Mouse (Mus musculus): Measurements from ENCODE around the gene Cln6. TPM values are rescaled to one million over a fixed set of nuclear protein-coding genes. Genes with fewer than 3 reads are reported as not detected.
"Not testable (repeated sequence)": the region's sequence is repeated elsewhere in the genome, so short reads cannot be mapped to it uniquely, and the experiment has no call there.

Cln6 gene
- total RNA-seq, 2 experiments from 2014 or later = 14.4 to 18.6 TPM

- DNase-seq = no peak
- intact Hi-C loops (cut with DNase I) = loop anchor here (5.0 kb wide), 1 partner anchor 46 kb away; no protein-coding TSS in a partner anchor
These were observed 10.5 kb upstream of the Cln6 start for GRCm38 (mm10) chr9:62827939-62828652.

GRCm38 (mm10) chr9:62828662-62829086 lies 9.9 kb upstream of the Cln6 start:
- intact Hi-C loops (cut with DNase I) = loop anchor here (5.0 kb wide), 1 partner anchor 46 kb away; no protein-coding TSS in a partner anchor
- DNase-seq = peak; percentile 93 to 94

GRCm38 (mm10) chr9:62829877-62830276 lies 8.7 kb upstream of the Cln6 start:
- intact Hi-C loops (cut with DNase I) = loop anchor here (5.0 kb wide), 1 partner anchor 48 kb away; no protein-coding TSS in a partner anchor

GRCm38 (mm10) chr9:62834906-62835305 lies 3.7 kb upstream of the Cln6 start:
- no peak for DNase-seq
- intact Hi-C loops (cut with DNase I) = no loop called here

More at GRCm38 (mm10) chr9:62829877-62830276, 8.7 kb upstream of the Cln6 start:
- no peak for DNase-seq

GRCm38 (mm10) chr9:62835705-62836446 lies 2.7 kb upstream of the Cln6 start:
- DNase-seq = no peak
- intact Hi-C loops (cut with DNase I) = no loop called here

GRCm38 (mm10) chr9:62837611-62838010 lies 974 bp upstream of the Cln6 start:
- intact Hi-C loops (cut with DNase I) = no loop called here

GRCm38 (mm10) chr9:62838146-62838505 lies 459 bp upstream of the Cln6 start:
- DNase-seq = no peak
- intact Hi-C loops (cut with DNase I) = no loop called here

More at GRCm38 (mm10) chr9:62837611-62838010, 974 bp upstream of the Cln6 start:
- DNase-seq = no peak

GRCm38 (mm10) chr9:62839172-62839770 lies 686 bp downstream of the Cln6 start:
- peak in 1 of 2 experiments; percentile 14 for DNase-seq
- intact Hi-C loops (cut with DNase I) = no loop called here

GRCm38 (mm10) chr9:62843356-62844024 lies 4.9 kb downstream of the Cln6 start:
- intact Hi-C loops (cut with DNase I) = no loop called here
- DNase-seq = no peak

- intact Hi-C loops (cut with DNase I) = no loop called here
- no peak for DNase-seq
These were observed 5.9 kb downstream of the Cln6 start for GRCm38 (mm10) chr9:62844461-62844860.

- intact Hi-C loops (cut with DNase I) = loop anchor here (2.0 to 5.0 kb wide), 3 partner anchors 55 to 277 kb away; no protein-coding TSS in a partner anchor
These were observed 9.1 kb downstream of the Cln6 start for GRCm38 (mm10) chr9:62847694-62848093.

GRCm38 (mm10) chr9:62848641-62849040 lies 10.1 kb downstream of the Cln6 start:
- DNase-seq = peak in 1 of 2 experiments; percentile 11
- intact Hi-C loops (cut with DNase I) = loop anchor here (5.0 kb wide), 2 partner anchors 54 to 134 kb away; no protein-coding TSS in a partner anchor

More at GRCm38 (mm10) chr9:62847694-62848093, 9.1 kb downstream of the Cln6 start:
- peak; percentile 86 to 87 for DNase-seq

- intact Hi-C loops (cut with DNase I) = no loop called here
- DNase-seq = no peak
These were observed 13.0 kb downstream of the Cln6 start for GRCm38 (mm10) chr9:62851571-62851970.

GRCm38 (mm10) chr9:62854483-62854882 lies 15.9 kb downstream of the Cln6 start:
- intact Hi-C loops (cut with DNase I) = no loop called here

GRCm38 (mm10) chr9:62857216-62857615 lies 18.6 kb downstream of the Cln6 start:
- intact Hi-C loops (cut with DNase I) = no loop called here
- no peak for DNase-seq

More at GRCm38 (mm10) chr9:62854483-62854882, 15.9 kb downstream of the Cln6 start:
- no peak for DNase-seq

GRCm38 (mm10) chr9:62857719-62858261 lies 19.2 kb downstream of the Cln6 start, which contains the start of gene Calml4:
Gene Calml4, plus strand, starts transcription at chr9:62858080.
- DNase-seq = peak; percentile 81 to 84
- intact Hi-C loops (cut with DNase I) = no loop called here

GRCm38 (mm10) chr9:62858266-62859019 lies 19.9 kb downstream of the Cln6 start:
- intact Hi-C loops (cut with DNase I) = no loop called here
- DNase-seq = no peak

GRCm38 (mm10) chr9:62860102-62860501 lies 21.5 kb downstream of the Cln6 start:
- intact Hi-C loops (cut with DNase I) = not testable (repeated sequence)

GRCm38 (mm10) chr9:62860866-62861265 lies 22.3 kb downstream of the Cln6 start:
- intact Hi-C loops (cut with DNase I) = no loop called here
- DNase-seq = no peak

More at GRCm38 (mm10) chr9:62860102-62860501, 21.5 kb downstream of the Cln6 start:
- not testable (repeated sequence) for DNase-seq

All from gastrocnemius, postnatal 36 days (tissue).